Mouse (Mus musculus) layer of hippocampus, adult 11-12 months (tissue): Measurements from ENCODE around the gene Atp6v0e2.

Source experiments
- DNase-seq: peaks from one replicate; pipeline ENCODE4 v3.0.0; 2022; ENCODE audit warnings: low spot score

Gene Atp6v0e2

GRCm38 (mm10) chr6:48539860-48540259 lies 2.4 kb downstream of the Atp6v0e2 start:
- no peak for DNase-seq

- DNase-seq = no peak
Observed at GRCm38 (mm10) chr6:48540721-48541120, 3.3 kb downstream of the Atp6v0e2 start.

- DNase-seq = no peak
Observed at GRCm38 (mm10) chr6:48541560-48542450, 4.4 kb downstream of the Atp6v0e2 start.

- DNase-seq = no peak
Observed at GRCm38 (mm10) chr6:48542631-48543030, 5.2 kb downstream of the Atp6v0e2 start.

GRCm38 (mm10) chr6:48545251-48545650 lies 7.8 kb downstream of the Atp6v0e2 start:
- DNase-seq = no peak

GRCm38 (mm10) chr6:48546271-48546670 lies 8.9 kb downstream of the Atp6v0e2 start:
- DNase-seq = no peak

GRCm38 (mm10) chr6:48546858-48547257 lies 9.4 kb downstream of the Atp6v0e2 start:
- DNase-seq = no peak

- no peak for DNase-seq
Observed at GRCm38 (mm10) chr6:48548314-48548713, 10.9 kb downstream of the Atp6v0e2 start.

GRCm38 (mm10) chr6:48552918-48553317 lies 15.5 kb downstream of the Atp6v0e2 start:
- DNase-seq = no peak

- DNase-seq = no peak
Observed at GRCm38 (mm10) chr6:48553819-48554218, 16.4 kb downstream of the Atp6v0e2 start.

GRCm38 (mm10) chr6:48554280-48555103 lies 17.1 kb downstream of the Atp6v0e2 start, which contains the start of gene Lrrc61:
TSS of gene Lrrc61 (plus strand) at chr6:48554796.
- DNase-seq = peak; percentile 98

GRCm38 (mm10) chr6:48555104-48555890 lies 17.9 kb downstream of the Atp6v0e2 start:
- DNase-seq = peak; percentile 76

GRCm38 (mm10) chr6:48555956-48556355 lies 18.5 kb downstream of the Atp6v0e2 start:
- DNase-seq = no peak

GRCm38 (mm10) chr6:48565693-48566310 lies 28.4 kb downstream of the Atp6v0e2 start:
- no peak for DNase-seq

- no peak for DNase-seq
Observed at GRCm38 (mm10) chr6:48566312-48566711, 28.9 kb downstream of the Atp6v0e2 start.

- DNase-seq = no peak
Observed at GRCm38 (mm10) chr6:48568036-48568984, 30.9 kb downstream of the Atp6v0e2 start.

GRCm38 (mm10) chr6:48569065-48569807 lies 31.8 kb downstream of the Atp6v0e2 start:
- no peak for DNase-seq

- DNase-seq = no peak
Observed at GRCm38 (mm10) chr6:48572014-48572413, 34.6 kb downstream of the Atp6v0e2 start.

GRCm38 (mm10) chr6:48572572-48573061 lies 35.2 kb downstream of the Atp6v0e2 start, which contains the start of gene Rarres2:
TSS of gene Rarres2 (minus strand) at chr6:48572789.
- no peak for DNase-seq
